Mouse (Mus musculus): ENCODE measurements around the gene Tnip1. TPM values are rescaled to one million over a fixed set of nuclear protein-coding genes. Genes with fewer than 3 reads are reported as not detected.
A peak's percentile ranks its signal among the peaks of the same experiment; 100 is the strongest.

The Tnip1 gene
- total RNA-seq, 2 experiments from 2014 or later, result 29.5 to 33.7 TPM

- peak; percentile 72 for DNase-seq
Measured at GRCm38 (mm10) chr11:54931405-54932093, 31.2 kb downstream of the Tnip1 start.

GRCm38 (mm10) chr11:54930318-54930979, 32.3 kb downstream of the Tnip1 start:
- peak; percentile 77 for DNase-seq

GRCm38 (mm10) chr11:54929744-54930143, 33.0 kb downstream of the Tnip1 start:
- DNase-seq, result no peak

- DNase-seq, result no peak
Measured at GRCm38 (mm10) chr11:54929290-54929689, 33.4 kb downstream of the Tnip1 start.

- DNase-seq, result no peak
Measured at GRCm38 (mm10) chr11:54928886-54929285, 33.8 kb downstream of the Tnip1 start.

- no peak for DNase-seq
Measured at GRCm38 (mm10) chr11:54928219-54928618, 34.5 kb downstream of the Tnip1 start.

- peak; percentile 82 for DNase-seq
Measured at GRCm38 (mm10) chr11:54927346-54928140, 35.2 kb downstream of the Tnip1 start.

- no peak for DNase-seq
Measured at GRCm38 (mm10) chr11:54924145-54924544, 38.6 kb downstream of the Tnip1 start.

GRCm38 (mm10) chr11:54922488-54922887, 40.2 kb downstream of the Tnip1 start:
- DNase-seq, result no peak

- peak; percentile 65 for DNase-seq
Measured at GRCm38 (mm10) chr11:54921798-54922197, 40.9 kb downstream of the Tnip1 start.

GRCm38 (mm10) chr11:54920973-54921580, 41.6 kb downstream of the Tnip1 start:
- DNase-seq, result no peak

GRCm38 (mm10) chr11:54920127-54920972, 42.4 kb downstream of the Tnip1 start:
- no peak for DNase-seq

- DNase-seq, result no peak
Measured at GRCm38 (mm10) chr11:54918273-54918672, 44.4 kb downstream of the Tnip1 start.

GRCm38 (mm10) chr11:54917461-54917860, 45.3 kb downstream of the Tnip1 start:
- no peak for DNase-seq

GRCm38 (mm10) chr11:54913841-54914240, 48.9 kb downstream of the Tnip1 start:
- DNase-seq, result no peak

- no peak for DNase-seq
Measured at GRCm38 (mm10) chr11:54912503-54913316, 50.0 kb downstream of the Tnip1 start.

GRCm38 (mm10) chr11:54911671-54912502, 50.8 kb downstream of the Tnip1 start:
- DNase-seq, result no peak

- no peak for DNase-seq
Measured at GRCm38 (mm10) chr11:54911201-54911600, 51.5 kb downstream of the Tnip1 start.

GRCm38 (mm10) chr11:54910081-54910665, 52.5 kb downstream of the Tnip1 start:
- DNase-seq, result no peak

GRCm38 (mm10) chr11:54909273-54909672, 53.4 kb downstream of the Tnip1 start:
- no peak for DNase-seq
